Mouse (Mus musculus): ENCODE measurements around the gene Tesmin. TPM values are rescaled to one million over a fixed set of nuclear protein-coding genes. Genes with fewer than 3 reads are reported as not detected.
A peak's percentile ranks its signal among the peaks of the same experiment; 100 is the strongest.

Tesmin gene
- polyA plus RNA-seq, 1 experiment from 2014 or later = 0.36 TPM

DNA sequence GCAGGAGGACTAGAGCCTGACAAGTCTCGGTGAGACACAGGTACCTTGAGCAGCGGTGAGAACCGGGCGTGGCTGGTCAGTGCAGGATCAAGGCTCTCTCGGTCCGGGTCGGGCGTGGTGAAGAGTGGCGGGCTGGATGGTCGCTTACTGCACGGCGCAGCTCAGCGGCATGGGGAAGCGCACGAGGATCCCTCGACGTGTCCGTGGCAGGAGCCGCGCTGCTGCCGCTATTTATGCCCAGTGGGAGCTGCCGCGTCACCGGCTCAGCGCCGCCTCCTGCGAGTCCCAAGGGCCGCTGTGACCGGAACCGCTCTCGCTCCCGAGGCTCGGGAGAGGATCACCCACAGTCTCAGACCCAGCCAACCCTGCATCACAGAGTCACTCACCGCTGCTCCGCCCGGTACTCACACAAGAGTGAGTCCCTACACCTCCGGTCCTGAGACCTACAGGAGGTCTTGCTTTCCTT lies 25.6 kb downstream of the Tesmin start, which contains the start of gene Gal:
Gene Gal (minus strand): TSS at position 277 of the 466 bp plus-strand sequence.
- Histone ChIP-seq H3K4me2 (replicated peaks; ENCODE audit: low read depth, low read length) (peak within 1 kb of the TSS; percentile 64), H3K4me3 (ENCODE audit: low read length) (peak within 1 kb of the TSS; percentile 38), H3K4me1 (ENCODE audit: insufficient read depth, low read length) (peaks cover 8% of the 10 kb centered on the region), H3K27ac (ENCODE audit: low read length) (no peak within 1 kb of the TSS), H3K9ac (replicated peaks; ENCODE audit: low read length) (no peak within 1 kb of the TSS), H3K9me3 (ENCODE audit: low read length) (no peaks in the 10 kb centered on the region), H3K36me3 (ENCODE audit: insufficient read depth, low read length) (no peaks in the 10 kb centered on the region), H3K27me3 (ENCODE audit: insufficient read depth, low read length) (peaks cover 27% of the 10 kb centered on the region)
- WGBS = 1% methylated on average over 37 of the region's 37 CpGs
- ATAC-seq (ENCODE audit: low FRiP score, low TSS enrichment) = 0 out of 2 replicates have a peak, but pooled peaks have one; percentile 69

DNA sequence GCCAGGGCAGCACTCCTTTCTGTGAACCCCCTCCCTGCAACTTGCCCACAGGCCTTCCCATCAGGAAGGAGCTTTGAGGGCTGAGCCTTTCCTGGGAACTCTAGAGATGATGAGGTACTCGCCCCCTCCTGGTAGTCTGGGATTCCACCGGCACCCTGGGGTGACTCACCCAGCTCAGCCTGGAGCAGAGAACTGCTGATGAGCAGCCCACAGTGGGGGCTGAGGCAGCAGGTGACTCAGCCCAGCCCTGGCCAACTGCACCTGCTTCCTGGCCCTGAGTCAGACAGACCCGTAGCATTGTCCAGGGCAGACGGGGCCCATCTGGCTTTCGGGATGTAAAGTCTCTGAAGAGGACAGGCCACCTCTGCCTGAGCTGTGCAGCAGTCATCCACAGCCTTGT lies 30.6 kb downstream of the Tesmin start:
- H3K27me3 ChIP-seq (ENCODE audit: insufficient read depth, low read length) = peaks cover 10% of the 10 kb centered on the region
- 59% methylated on average over 5 of the region's 5 CpGs for WGBS
- H3K9ac ChIP-seq (replicated peaks; ENCODE audit: low read length) = no peak overlapping the region
- no peak for ATAC-seq (ENCODE audit: low FRiP score, low TSS enrichment)
- no peaks in the 10 kb centered on the region for H3K9me3 ChIP-seq (ENCODE audit: low read length)
- no peaks in the 10 kb centered on the region for H3K36me3 ChIP-seq (ENCODE audit: insufficient read depth, low read length)
- no peak overlapping the region for H3K27ac ChIP-seq (ENCODE audit: low read length)
- H3K4me3 ChIP-seq (ENCODE audit: low read length) = no peak overlapping the region
- H3K4me1 ChIP-seq (ENCODE audit: insufficient read depth, low read length) = peaks cover 4% of the 10 kb centered on the region
- H3K4me2 ChIP-seq (replicated peaks; ENCODE audit: low read depth, low read length) = no peak overlapping the region

DNA sequence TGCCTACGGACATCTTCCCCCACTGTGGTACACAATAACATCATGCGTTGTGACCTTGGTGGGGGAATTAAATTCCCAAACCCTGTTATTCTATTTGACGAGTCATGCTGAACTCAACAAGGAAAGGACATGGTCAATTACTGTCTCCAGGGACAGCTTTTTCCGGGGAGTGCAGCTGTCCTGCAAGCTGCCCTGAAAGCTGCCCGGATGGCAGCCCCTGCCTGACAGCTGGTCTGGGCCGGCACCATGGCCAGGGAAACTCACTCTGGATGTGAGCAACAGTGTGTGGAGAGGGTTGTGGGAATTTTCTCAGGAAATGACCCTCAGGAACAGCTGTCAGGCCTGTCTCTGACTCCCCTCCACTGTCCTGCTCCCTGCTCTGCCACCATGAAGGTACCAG lies 33.8 kb downstream of the Tesmin start:
- Histone ChIP-seq H3K4me2 (replicated peaks; ENCODE audit: low read depth, low read length) (no peak overlapping the region), H3K27ac (ENCODE audit: low read length) (no peak overlapping the region), H3K9me3 (ENCODE audit: low read length) (no peaks in the 10 kb centered on the region), H3K36me3 (ENCODE audit: insufficient read depth, low read length) (no peaks in the 10 kb centered on the region), H3K9ac (replicated peaks; ENCODE audit: low read length) (no peak overlapping the region), H3K27me3 (ENCODE audit: insufficient read depth, low read length) (no peaks in the 10 kb centered on the region), H3K4me1 (ENCODE audit: insufficient read depth, low read length) (no peaks in the 10 kb centered on the region), H3K4me3 (ENCODE audit: low read length) (no peak overlapping the region)
- ATAC-seq (ENCODE audit: low FRiP score, low TSS enrichment) = no peak
- WGBS = 53% methylated on average over 6 of the region's 6 CpGs

DNA sequence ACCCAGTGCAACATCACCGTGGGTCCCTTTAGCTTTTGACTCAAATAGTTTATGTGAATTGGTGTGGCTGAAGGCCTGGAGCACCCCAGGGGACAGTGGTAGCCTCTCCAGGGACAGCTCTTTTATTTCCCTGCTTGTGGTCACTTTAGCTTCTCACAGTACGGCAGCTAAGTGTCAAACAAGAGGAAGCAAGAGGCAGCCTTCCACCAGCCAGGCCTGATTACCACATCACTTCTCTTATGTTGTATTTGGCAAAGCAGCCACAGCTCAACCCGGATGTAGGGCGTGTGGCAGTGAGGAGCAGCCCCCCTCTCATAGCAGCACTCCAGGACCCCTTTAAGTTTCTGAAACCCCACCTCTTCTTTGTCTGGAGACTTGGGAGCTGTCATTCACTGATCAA lies 34.3 kb downstream of the Tesmin start:
- Histone ChIP-seq H3K4me1 (ENCODE audit: insufficient read depth, low read length) (no peaks in the 10 kb centered on the region), H3K4me2 (replicated peaks; ENCODE audit: low read depth, low read length) (no peak overlapping the region), H3K36me3 (ENCODE audit: insufficient read depth, low read length) (no peaks in the 10 kb centered on the region), H3K27ac (ENCODE audit: low read length) (no peak overlapping the region), H3K4me3 (ENCODE audit: low read length) (no peak overlapping the region), H3K27me3 (ENCODE audit: insufficient read depth, low read length) (no peaks in the 10 kb centered on the region), H3K9ac (replicated peaks; ENCODE audit: low read length) (no peak overlapping the region), H3K9me3 (ENCODE audit: low read length) (no peaks in the 10 kb centered on the region)
- WGBS = 49% methylated on average over 4 of the region's 4 CpGs
- ATAC-seq (ENCODE audit: low FRiP score, low TSS enrichment) = no peak

DNA sequence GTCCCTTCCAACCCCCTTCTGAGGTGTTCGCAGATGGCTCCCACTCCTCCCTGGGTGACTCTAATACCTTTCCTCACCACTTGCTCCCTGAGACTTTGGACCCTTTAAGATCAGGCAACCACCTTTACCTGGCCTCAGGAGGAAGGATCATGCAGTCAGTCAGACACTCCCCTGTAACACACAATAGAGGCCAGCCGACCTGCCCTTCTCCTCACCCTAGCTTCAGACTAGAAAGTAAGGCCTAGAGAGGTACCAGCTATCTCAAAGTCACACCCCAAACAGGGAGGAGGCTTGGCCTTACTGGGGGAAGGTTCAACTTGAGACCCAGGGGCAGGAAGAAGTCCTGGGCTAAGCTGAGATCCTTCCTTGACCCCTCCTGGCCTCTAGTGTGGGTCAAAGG lies 35.6 kb downstream of the Tesmin start:
- no peak overlapping the region for H3K27ac ChIP-seq (ENCODE audit: low read length)
- H3K9me3 ChIP-seq (ENCODE audit: low read length) = no peaks in the 10 kb centered on the region
- no peaks in the 10 kb centered on the region for H3K27me3 ChIP-seq (ENCODE audit: insufficient read depth, low read length)
- H3K4me1 ChIP-seq (ENCODE audit: insufficient read depth, low read length) = no peaks in the 10 kb centered on the region
- H3K4me3 ChIP-seq (ENCODE audit: low read length) = no peak overlapping the region
- H3K9ac ChIP-seq (replicated peaks; ENCODE audit: low read length) = no peak overlapping the region
- no peaks in the 10 kb centered on the region for H3K36me3 ChIP-seq (ENCODE audit: insufficient read depth, low read length)
- H3K4me2 ChIP-seq (replicated peaks; ENCODE audit: low read depth, low read length) = no peak overlapping the region
- WGBS = 62% methylated on average over 2 of the region's 2 CpGs
- ATAC-seq (ENCODE audit: low FRiP score, low TSS enrichment) = no peak

DNA sequence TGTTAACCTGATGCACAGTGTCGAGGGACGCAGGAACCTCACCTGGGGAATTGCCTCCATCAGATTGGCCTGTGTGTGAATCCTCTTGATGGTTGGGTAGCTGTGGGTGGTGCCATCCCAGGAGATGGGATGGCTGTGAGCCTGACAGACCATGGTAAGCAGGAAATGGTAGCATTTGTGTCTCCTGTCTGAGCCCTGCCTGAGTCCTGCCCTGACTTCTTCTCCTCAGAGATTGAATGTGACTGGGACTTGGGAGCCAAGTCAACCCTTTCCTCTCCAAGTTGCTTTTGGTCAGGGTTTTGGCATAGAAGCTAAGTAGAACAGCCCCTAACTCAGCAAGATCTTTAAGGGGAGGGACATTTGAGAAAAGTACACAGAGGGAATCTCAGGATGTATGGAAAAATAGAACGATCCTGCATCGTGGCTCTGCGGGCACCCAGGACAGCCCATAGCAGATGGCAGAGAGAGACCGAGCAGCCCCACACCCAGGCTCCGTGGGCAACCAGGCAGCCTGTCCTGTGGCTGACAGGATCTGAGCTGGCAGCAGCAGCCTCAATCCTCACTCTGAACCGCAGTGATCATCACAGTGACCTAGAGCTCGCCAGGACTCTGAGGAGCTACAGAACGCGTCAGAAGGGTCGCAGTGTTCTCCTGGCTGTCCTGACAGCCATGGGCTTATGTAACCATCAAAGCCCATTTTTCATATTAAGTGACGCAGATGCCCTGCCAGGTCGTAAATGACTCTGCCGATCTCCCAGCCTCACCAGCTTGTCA lies 39.6 kb downstream of the Tesmin start:
- Histone ChIP-seq H3K27me3 (ENCODE audit: insufficient read depth, low read length) (no peaks in the 10 kb centered on the region), H3K27ac (ENCODE audit: low read length) (no peak overlapping the region), H3K36me3 (ENCODE audit: insufficient read depth, low read length) (no peaks in the 10 kb centered on the region), H3K9me3 (ENCODE audit: low read length) (no peaks in the 10 kb centered on the region), H3K4me1 (ENCODE audit: insufficient read depth, low read length) (no peaks in the 10 kb centered on the region), H3K9ac (replicated peaks; ENCODE audit: low read length) (no peak overlapping the region), H3K4me3 (ENCODE audit: low read length) (no peak overlapping the region), H3K4me2 (replicated peaks; ENCODE audit: low read depth, low read length) (no peak overlapping the region)
- no peak for ATAC-seq (ENCODE audit: low FRiP score, low TSS enrichment)
- 82% methylated on average over 15 of the region's 15 CpGs for WGBS

DNA sequence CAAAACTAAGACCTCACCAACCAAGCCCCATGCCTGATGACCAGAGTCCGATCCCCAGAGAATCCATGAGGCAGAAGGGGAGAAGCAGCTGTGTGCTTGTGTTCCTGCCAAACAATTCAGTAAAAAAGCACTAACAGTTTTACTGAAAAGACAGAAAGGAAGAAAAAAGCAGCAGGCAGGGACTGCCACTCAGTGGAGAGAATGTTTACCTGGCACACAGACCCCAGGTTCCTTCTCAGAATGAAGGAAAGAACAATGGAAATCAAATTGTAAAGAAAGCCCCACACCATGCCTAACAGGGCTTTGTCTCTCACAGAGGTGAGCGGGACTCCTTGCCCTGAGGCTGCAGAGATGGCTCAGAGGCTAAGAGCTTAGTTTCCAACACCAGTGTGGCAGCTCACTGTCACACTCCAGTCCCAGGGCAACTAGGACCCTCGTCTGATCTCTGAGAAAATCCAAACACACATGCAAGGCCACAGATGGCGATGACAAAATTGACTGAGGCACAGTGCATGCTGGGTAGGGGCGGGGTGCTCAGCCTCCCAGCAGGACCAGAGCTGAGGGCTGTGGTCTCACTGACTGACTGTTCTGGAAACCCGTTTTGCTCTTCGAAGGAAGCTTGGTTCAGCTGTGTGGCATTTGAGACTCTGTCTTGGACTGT lies 40.6 kb downstream of the Tesmin start:
- WGBS = 69% methylated on average over 7 of the region's 7 CpGs
- ATAC-seq (ENCODE audit: low FRiP score, low TSS enrichment) = no peak

DNA sequence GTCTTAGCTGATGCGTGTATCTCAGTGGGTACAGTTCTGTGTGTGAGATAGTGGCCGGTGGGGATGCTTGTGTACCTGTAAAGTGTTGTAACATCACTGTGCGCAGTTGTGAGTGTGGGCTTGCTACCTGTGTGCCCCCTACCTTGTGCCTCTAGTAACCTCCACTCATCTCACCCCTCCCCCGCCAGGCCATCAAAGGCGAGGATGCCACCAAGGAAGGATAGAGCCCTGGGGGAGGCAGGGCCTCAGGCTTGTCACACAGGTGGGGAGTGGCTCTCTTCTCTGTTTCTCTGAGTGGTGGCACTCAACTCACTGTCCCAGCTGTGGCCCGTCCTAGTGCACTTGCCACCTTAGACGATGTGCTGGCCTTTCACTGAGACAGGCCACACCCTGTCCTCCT lies 42.4 kb downstream of the Tesmin start:
- ATAC-seq (ENCODE audit: low FRiP score, low TSS enrichment) = no peak
- Histone ChIP-seq H3K4me1 (ENCODE audit: insufficient read depth, low read length) (no peaks in the 10 kb centered on the region), H3K27ac (ENCODE audit: low read length) (no peak overlapping the region), H3K4me3 (ENCODE audit: low read length) (no peak overlapping the region), H3K27me3 (ENCODE audit: insufficient read depth, low read length) (no peaks in the 10 kb centered on the region), H3K36me3 (ENCODE audit: insufficient read depth, low read length) (no peaks in the 10 kb centered on the region), H3K9me3 (ENCODE audit: low read length) (no peaks in the 10 kb centered on the region), H3K9ac (replicated peaks; ENCODE audit: low read length) (no peak overlapping the region), H3K4me2 (replicated peaks; ENCODE audit: low read depth, low read length) (no peak overlapping the region)
- whole genome bisulfite sequencing = 64% methylated on average over 7 of the region's 7 CpGs

More for the DNA sequence above, 40.6 kb downstream of the Tesmin start:
- no peaks in the 10 kb centered on the region for H3K4me1 ChIP-seq (ENCODE audit: insufficient read depth, low read length)
- H3K4me3 ChIP-seq (ENCODE audit: low read length) = no peak overlapping the region
- no peak overlapping the region for H3K27ac ChIP-seq (ENCODE audit: low read length)
- no peaks in the 10 kb centered on the region for H3K27me3 ChIP-seq (ENCODE audit: insufficient read depth, low read length)
- no peak overlapping the region for H3K9ac ChIP-seq (replicated peaks; ENCODE audit: low read length)
- H3K4me2 ChIP-seq (replicated peaks; ENCODE audit: low read depth, low read length) = no peak overlapping the region
- H3K36me3 ChIP-seq (ENCODE audit: insufficient read depth, low read length) = no peaks in the 10 kb centered on the region
- H3K9me3 ChIP-seq (ENCODE audit: low read length) = no peaks in the 10 kb centered on the region

DNA sequence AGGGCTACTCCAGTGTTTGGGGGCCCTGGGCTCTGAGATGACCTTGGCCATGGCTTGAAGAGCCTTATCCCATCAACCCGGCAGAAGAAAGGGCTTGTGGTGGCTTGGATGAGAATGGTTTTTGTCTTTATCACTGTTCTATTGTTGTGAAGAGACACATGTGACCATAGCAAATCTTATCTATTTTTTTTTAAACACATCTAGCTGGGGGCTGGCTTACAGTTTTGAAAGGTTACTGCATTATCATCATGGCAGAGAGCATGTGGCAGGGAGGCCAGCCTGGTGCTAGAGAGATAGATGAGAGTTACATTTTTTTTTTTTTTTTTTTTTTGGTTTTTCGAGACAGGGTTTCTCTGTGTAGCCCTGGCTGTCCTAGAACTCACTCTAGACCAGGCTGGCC lies 43.3 kb downstream of the Tesmin start:
- H3K4me1 ChIP-seq (ENCODE audit: insufficient read depth, low read length) = no peaks in the 10 kb centered on the region
- 96% methylated on average over 2 of the region's 2 CpGs for WGBS
- no peaks in the 10 kb centered on the region for H3K27me3 ChIP-seq (ENCODE audit: insufficient read depth, low read length)
- H3K4me2 ChIP-seq (replicated peaks; ENCODE audit: low read depth, low read length) = no peak overlapping the region
- no peak overlapping the region for H3K9ac ChIP-seq (replicated peaks; ENCODE audit: low read length)
- H3K9me3 ChIP-seq (ENCODE audit: low read length) = no peaks in the 10 kb centered on the region
- no peak overlapping the region for H3K27ac ChIP-seq (ENCODE audit: low read length)
- no peak overlapping the region for H3K4me3 ChIP-seq (ENCODE audit: low read length)
- H3K36me3 ChIP-seq (ENCODE audit: insufficient read depth, low read length) = no peaks in the 10 kb centered on the region
- no peak for ATAC-seq (ENCODE audit: low FRiP score, low TSS enrichment)

DNA sequence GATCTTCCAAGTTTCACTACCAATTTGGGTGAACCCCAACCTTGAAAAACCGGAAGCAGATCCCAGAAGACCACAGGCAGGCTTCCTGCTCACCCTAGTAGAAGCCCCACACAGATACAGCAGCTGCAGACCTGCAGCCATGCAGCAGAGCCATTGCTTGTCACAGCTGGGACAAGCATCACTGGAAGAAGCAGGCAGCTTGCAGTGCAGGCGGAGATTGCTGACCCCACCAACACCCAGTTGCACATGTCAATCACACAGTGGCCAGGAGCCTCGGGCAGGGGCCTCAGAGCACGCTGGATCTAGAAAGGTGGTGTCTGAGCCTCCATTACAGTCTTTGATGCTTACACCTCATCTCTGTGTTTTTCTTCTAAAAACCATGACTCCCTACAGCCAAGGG lies 45.5 kb downstream of the Tesmin start:
- Histone ChIP-seq H3K4me2 (replicated peaks; ENCODE audit: low read depth, low read length) (no peak overlapping the region), H3K36me3 (ENCODE audit: insufficient read depth, low read length) (no peaks in the 10 kb centered on the region), H3K4me1 (ENCODE audit: insufficient read depth, low read length) (no peaks in the 10 kb centered on the region), H3K4me3 (ENCODE audit: low read length) (no peak overlapping the region), H3K27ac (ENCODE audit: low read length) (no peak overlapping the region), H3K27me3 (ENCODE audit: insufficient read depth, low read length) (no peaks in the 10 kb centered on the region), H3K9ac (replicated peaks; ENCODE audit: low read length) (no peak overlapping the region), H3K9me3 (ENCODE audit: low read length) (no peaks in the 10 kb centered on the region)
- ATAC-seq (ENCODE audit: low FRiP score, low TSS enrichment) = no peak
- WGBS = 29% methylated on average over 4 of the region's 4 CpGs

Data from kidney, embryonic 16.5 days (tissue).